Comparison of ENCODE assay signal across 15 mouse cellular contexts in the genomic region with DNA sequence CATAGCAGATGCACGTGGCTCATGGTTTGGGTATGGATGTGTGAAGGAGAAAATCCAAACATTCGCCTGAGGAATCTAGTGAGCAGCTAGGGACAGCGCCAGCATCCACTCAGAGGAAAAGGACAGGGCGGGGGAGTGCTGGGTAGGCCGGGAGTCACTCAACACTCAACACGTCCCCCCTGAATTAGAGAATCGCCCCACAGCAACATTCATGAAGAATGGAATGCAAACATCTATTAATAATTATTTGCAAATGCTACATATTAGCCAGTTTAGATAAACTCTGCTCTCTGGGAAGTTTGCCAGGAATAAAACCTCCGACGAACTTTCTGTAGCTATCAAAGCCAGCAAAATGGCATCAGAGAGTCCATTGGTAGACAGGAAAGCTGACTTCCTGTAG. TPM values are rescaled to one million over a fixed set of nuclear protein-coding genes. Genes with fewer than 3 reads are reported as not detected.
DNase-seq lines count a peak whose midpoint lies in the region; ATAC-seq and TF ChIP-seq lines count a peak whose summit lies in the region.
"Had no signal": no experiment of that assay in that cellular context is flagged by ENCODE, and none has a peak within 500 bp of the region (broad histone marks: within the 10 kb centered on the region; RNA-seq: fewer than 3 reads in every experiment).

No protein-coding gene starts in this region.

- H3K9me3 ChIP-seq in heart, embryonic 14.5 days (ENCODE audit: control insufficient read depth, low read length) = no peaks in the 10 kb centered on the region

- peak overlapping the region; percentile 31 to 34; a peak in 2 of 4 replicates for H3K27ac ChIP-seq in heart, embryonic 14.5 days (replicated peaks in 1 of 2; ENCODE audit: control insufficient read depth in 1 of 2, insufficient read depth in 1 of 2, low read depth in 2 of 2, low read length in 2 of 2)
- no peak overlapping the region for H3K27ac ChIP-seq in gastrocnemius, adult 2 months
- H3K27ac ChIP-seq: left cerebral cortex, adult 2 months had no signal

- peak; percentile 73; the same call in 1 of the 2 replicates for ATAC-seq in heart, embryonic 14.5 days (ENCODE audit: insufficient number of reproducible peaks, insufficient read depth, low FRiP score, low read depth)
- ATAC-seq: forebrain, embryonic 16.5 days had no signal

- H3K4me2 ChIP-seq in heart, embryonic 14.5 days (ENCODE audit: low read length) = peak overlapping the region; percentile 24; the same call in 1 of the 2 replicates

- peaks cover 7 to 8% of the 10 kb centered on the region in 2 experiments for H3K4me1 ChIP-seq in heart, embryonic 14.5 days (ENCODE audit: control insufficient read depth in 2 of 2, insufficient read depth in 2 of 2, low read length in 2 of 2)
- H3K4me1 ChIP-seq: megakaryocyte, embryonic 14.5 days had no signal

- intact Hi-C loops in gastrocnemius, adult 2 months (cut with DNase I) = no loop called here

- no peaks in the 10 kb centered on the region for H3K36me3 ChIP-seq in heart, embryonic 14.5 days (ENCODE audit: control insufficient read depth, insufficient read depth, low read length)

- no peak overlapping the region for H3K9ac ChIP-seq in heart, embryonic 14.5 days (ENCODE audit: low read length)

- H3K4me3 ChIP-seq in heart, embryonic 14.5 days (ENCODE audit: control insufficient read depth in 1 of 2, insufficient read depth in 1 of 2, low read depth in 1 of 2, low read length in 2 of 2) = no peak overlapping the region
- H3K4me3 ChIP-seq in gastrocnemius, adult 2 months = no peak overlapping the region
- H3K4me3 ChIP-seq: left cerebral cortex, adult 2 months; megakaryocyte, embryonic 14.5 days; myocyte had no signal

- WGBS in heart, embryonic 14.5 days = 28% methylated on average over 9 of the region's 9 CpGs

- DNase-seq in heart, adult 8-10 months (ENCODE audit: low spot score) = no peak
- DNase-seq in heart, postnatal 4 days = peak; percentile 61
- DNase-seq in kidney, adult 9 months = peak; percentile 82
- peak; percentile 5 for DNase-seq in lung, postnatal 36 days
- no peak for DNase-seq in spleen, postnatal 14 days (ENCODE audit: low spot score in 2 of 2)
- DNase-seq in gastrocnemius, postnatal 4 days (ENCODE audit: low spot score in 2 of 2) = no peak
- DNase-seq in gastrocnemius, adult 2 months = no peak
- DNase-seq: cerebellum, postnatal 36 days; gastrocnemius, postnatal 25 days; thymus, adult 2 months had no signal

- H3K27me3 ChIP-seq in heart, embryonic 14.5 days (ENCODE audit: control insufficient read depth, insufficient read depth, low read length) = no peaks in the 10 kb centered on the region

- no peak for TF ChIP-seq CTCF in gastrocnemius, adult 2 months (IDR thresholded peaks at IDR 0.05)

RNA-seq across cellular contexts. Expression of gene Cacna1a, which starts 0.5 kb away (rescaled TPM):
- 8.4 and 9.7 TPM in 2 replicates for polyA plus RNA-seq in heart, embryonic 14.5 days (2014; fragmentation: Nextera tagmentation; extraction: Ambion mirVana)
- 1 to 10 TPM; 1.3 to 3.6 (median 2.8) TPM for total RNA-seq in heart, adult 8-10 months (2022)
- 1 to 10 TPM; 6.6 to 8.0 TPM for total RNA-seq in heart, postnatal 4 days (2021)
- 1 to 10 TPM; 8.0 to 9.5 TPM for total RNA-seq in gastrocnemius, postnatal 4 days (2021)
- 1 to 10 TPM; 4.7 to 6.1 TPM for total RNA-seq in gastrocnemius, adult 2 months (2021)

Comparison
In these comparisons a context has a peak if more than half of its experiments do, and no peak if none do; other contexts are left out.
1. DNase-seq: peak in heart, postnatal 4 days (single experiment), kidney, adult 9 months (single experiment) and lung, postnatal 36 days (single experiment); none in heart, adult 8-10 months (single experiment), spleen, postnatal 14 days (0 of 2), gastrocnemius, postnatal 4 days (0 of 2) and gastrocnemius, adult 2 months (single experiment).